Mouse (Mus musculus) heart, postnatal 4 days (tissue): ENCODE results near the gene Cfl1. TPM values are rescaled to one million over a fixed set of nuclear protein-coding genes. Genes with fewer than 3 reads are reported as not detected.
A peak's percentile ranks its signal among the peaks of the same experiment; 100 is the strongest.
"Not testable (repeated sequence)": the region's sequence is repeated elsewhere in the genome, so short reads cannot be mapped to it uniquely, and the experiment has no call there.

ENCODE experiments used
- DNase-seq: peaks from one replicate; pipeline ENCODE4 v3.0.0; 2021
- total RNA-seq, 2 experiments: library from RNA; stranded (reverse); gene quantifications; 2 replicates each; pipeline ENCODE4 v1.2.3; 2021

Cfl1 gene
- total RNA-seq, 2 experiments from 2014 or later = 719 to 727 TPM

DNA sequence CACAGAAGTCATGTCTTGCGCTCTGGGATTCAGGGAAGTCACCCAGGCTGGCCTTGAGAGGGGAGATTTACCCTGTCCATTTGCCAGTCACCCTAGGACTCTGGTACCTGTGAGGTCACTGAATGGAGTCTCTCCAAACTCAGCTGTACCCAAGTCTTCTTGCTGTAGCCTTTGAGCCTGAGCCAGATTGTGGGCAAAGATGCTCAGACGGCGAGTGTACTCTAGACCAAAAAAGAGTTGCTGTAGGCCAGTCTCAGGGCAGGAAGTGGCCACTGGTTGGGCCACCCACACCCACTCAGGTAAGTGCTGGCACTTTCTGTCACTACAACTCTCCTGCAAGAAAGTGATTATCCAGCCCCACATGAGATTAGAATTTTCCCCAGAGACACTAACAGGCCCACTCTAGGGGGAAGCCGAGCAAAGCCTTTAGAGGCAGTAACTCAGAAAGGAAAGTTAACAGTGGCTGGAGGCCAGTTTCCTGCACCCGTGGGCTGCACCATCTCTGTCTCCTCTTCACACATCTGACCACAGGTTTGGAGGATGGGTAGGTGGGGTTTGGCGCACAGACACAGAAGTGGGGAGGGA, 23.2 kb upstream of the Cfl1 start:
- DNase-seq = no peak

DNA sequence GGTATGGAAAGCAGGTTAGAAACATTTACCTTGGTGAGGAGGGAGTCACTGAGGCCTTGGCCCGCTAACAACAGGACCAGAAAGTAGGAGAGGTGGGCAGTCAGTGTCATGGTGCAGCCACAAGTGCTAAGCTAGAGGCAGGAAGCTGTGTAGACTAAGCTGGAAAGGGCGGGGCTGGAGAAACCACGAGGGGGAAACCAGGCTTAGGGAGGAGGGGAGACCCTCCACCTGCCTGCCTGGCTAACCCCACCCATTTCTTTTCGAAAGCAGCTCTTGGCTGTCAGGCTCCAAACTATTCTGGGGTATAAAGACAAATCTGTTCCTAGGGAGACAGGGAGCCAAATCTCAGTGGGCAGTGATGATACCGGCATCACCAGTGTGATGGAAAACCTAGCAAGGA, 21.9 kb upstream of the Cfl1 start, which contains the start of gene Ctsw:
Gene Ctsw (minus strand): TSS at position 134 of the 400 bp plus-strand sequence.
- DNase-seq = no peak

DNA sequence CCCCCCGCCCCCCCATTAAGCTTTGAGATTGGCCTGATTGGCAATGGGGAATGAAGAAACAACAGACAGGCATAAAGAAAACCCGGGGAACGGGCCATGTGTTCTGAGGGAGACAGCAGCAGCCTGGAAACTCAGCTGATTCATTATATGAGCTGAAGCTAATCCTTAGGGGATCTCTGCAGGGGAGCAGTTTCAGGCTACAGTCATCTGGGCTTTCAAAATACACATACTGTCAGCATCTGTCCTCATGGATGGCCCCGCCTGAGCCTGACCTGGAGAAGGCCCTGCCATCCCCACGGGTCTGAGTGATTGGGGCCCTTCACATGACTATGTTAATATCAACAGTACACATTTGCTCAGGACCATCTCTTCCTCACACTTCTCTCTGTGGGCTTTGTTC, 18.4 kb upstream of the Cfl1 start:
- no peak for DNase-seq

GRCm38 (mm10) chr19:5472857-5473256, 17.4 kb upstream of the Cfl1 start:
- no peak for DNase-seq

DNA sequence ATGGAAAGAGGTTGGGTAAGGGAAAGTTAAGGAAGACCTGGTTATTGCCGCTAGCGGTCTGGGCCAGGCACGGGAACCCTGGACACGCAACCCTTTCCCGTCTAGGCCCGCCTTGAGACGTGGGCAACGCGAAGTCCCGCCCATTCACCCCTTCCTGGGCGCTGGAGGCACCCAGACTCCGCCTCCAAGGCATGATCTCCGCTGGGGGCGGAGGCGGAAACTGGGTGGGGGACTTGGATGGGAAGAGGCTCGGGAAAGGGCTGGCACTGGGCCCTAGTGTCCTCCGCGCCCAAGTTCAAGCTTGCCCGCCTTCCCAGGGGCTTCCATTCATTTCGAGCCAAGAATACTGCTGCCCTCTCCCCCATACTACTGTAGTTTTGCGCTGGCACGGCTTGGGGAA, 16.5 kb upstream of the Cfl1 start, which contains the start of gene Efemp2:
Gene Efemp2 (plus strand): TSS at position 235 of the 400 bp plus-strand sequence.
- DNase-seq = peak; percentile 85

GRCm38 (mm10) chr19:5474281-5475068, 15.8 kb upstream of the Cfl1 start:
- peak; percentile 69 for DNase-seq

- DNase-seq = peak; percentile 33
Measured at GRCm38 (mm10) chr19:5475069-5475714, 15.1 kb upstream of the Cfl1 start.

DNA sequence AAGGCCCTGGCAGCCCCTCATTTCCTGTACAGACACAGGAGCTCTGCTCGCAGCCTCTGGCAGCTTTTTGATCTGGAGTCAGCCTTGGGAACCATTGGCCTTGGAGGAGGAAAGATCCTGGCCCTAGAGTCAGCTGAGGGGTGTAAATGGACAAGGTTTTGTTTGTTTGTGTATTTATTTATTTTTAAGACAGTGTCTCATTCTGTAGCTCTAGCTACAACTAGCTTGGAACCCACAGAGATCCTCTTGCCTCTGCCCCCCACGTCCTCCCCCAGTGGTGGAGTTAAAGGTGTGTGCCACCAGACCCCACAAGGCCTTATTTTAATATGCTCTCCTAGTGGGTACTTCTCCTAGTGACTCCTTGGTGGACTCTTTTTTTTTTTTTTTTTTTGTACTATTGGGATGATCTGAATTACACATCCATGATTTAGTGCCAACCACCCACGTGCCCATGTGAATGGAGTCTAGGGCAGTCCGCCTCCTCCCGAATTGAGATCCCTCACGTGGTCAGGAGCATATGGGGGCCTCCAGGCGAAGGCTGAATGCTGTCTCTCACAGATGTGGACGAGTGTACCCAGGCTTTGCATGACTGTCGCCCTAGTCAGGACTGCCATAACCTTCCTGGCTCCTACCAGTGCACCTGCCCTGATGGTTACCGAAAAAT, 13.1 kb upstream of the Cfl1 start:
- no peak for DNase-seq

- DNase-seq = no peak
Measured at GRCm38 (mm10) chr19:5477668-5478300, 12.5 kb upstream of the Cfl1 start.

- DNase-seq = no peak
Measured at GRCm38 (mm10) chr19:5480016-5480415, 10.2 kb upstream of the Cfl1 start.

GRCm38 (mm10) chr19:5481398-5481797, 8.9 kb upstream of the Cfl1 start:
- DNase-seq = no peak

GRCm38 (mm10) chr19:5483386-5484359, 6.6 kb upstream of the Cfl1 start:
- no peak for DNase-seq

GRCm38 (mm10) chr19:5484496-5484895, 5.8 kb upstream of the Cfl1 start:
- no peak for DNase-seq

DNA sequence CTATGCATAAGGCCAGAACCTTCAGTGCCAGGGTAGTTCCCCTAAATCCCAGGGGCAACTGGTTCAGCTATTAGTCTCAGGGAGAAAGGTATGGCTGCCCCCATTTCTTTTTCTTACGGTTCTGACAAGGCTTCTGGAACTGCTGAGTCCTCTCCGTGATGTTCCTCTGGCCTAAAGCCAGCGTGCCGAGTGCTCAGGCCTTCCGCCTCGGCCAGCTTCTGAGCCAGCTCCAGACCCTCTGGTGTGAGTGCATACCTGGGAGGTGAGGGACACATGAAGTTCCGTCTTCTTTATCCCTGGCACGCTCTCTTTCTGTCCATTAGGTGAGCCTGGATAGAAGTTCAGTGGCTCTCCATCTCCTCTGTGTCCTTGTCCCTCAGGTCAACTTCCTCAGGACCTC, 4.9 kb upstream of the Cfl1 start:
- no peak for DNase-seq

GRCm38 (mm10) chr19:5485821-5486220, 4.4 kb upstream of the Cfl1 start:
- no peak for DNase-seq

DNA sequence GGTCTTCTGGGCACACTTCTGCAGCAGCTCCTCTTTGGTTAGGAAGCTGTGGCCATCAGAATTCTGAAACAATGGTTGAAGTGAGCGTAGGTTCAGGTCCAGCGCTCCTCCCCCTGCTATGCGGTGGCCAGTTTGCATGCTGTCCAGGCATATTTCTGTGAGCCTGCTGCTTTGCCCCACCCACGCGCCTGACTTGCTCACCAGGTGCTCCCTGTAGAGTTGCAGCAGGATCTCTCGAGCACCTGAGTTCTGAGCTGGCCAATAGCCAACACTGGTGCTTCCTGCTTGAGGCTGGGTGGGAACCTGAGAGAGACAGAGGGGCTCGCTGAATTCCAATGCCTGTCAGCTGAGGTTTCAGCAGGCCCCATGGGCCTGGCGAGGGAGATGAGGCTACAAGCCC, 4.0 kb upstream of the Cfl1 start:
- DNase-seq = no peak

DNA sequence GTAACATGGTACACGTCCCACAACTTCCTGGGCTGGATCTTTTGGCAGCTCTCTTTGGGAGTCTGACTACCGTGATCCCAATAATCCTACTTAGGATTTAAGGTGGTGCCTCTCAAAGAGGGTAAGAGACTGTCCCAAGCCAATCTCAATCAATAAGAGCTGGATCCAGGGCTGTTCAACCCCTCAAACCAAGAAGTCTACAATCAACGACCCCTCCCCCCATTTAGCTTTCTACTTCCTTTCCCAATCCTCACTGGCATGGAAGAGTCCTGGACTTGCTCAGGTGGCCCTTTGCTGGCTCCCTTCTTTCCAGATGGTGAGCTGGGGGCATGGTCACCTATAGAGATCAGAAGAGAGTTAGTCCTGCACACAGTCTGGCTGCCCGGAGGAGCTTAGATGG, 3.5 kb upstream of the Cfl1 start:
- DNase-seq = no peak

DNA sequence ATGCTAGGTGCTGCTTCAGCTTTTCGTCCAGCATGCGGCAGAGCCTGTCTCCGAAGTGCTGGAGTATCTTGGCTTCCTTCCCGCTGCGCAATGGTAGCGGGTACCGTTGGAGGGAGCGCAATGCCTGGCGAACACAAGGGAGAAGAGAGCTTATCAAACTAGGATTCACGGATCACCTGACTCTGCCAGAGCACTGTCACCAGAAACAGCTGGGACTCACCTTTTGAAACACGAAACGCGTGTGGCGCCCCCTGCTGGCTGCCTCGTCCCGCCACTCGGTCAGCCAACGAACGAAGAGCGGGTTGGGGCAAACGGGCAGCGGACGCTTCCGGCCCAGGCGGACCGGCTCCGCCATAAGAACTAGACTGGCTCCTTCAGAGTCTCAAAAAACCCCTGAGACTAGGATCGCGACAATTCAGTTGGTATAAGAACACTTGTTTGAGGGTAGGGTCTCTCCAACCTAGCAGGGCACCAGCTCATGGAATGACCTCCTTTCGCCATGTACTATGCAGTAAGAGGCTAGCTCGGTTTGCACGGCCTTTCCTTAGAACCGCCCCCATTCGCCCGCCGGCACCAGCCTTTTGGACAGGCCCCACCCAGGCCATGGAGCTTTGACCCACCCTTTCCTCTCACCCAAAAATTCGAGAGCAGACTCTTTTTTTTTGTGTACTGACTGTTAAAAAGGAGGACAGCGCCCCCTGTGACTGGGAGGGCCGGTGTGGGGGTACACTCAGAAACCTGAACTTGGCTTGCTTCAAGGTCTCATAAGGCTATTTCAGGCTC, 2.3 kb upstream of the Cfl1 start, which contains the start of gene Mus81:
Gene Mus81 (minus strand): TSS at position 635 of the 783 bp plus-strand sequence.
- DNase-seq = peak; percentile 98

- DNase-seq = peak; percentile 98
Measured at GRCm38 (mm10) chr19:5488878-5489571, 1.2 kb upstream of the Cfl1 start.

- DNase-seq = not testable (repeated sequence)
Measured at GRCm38 (mm10) chr19:5489721-5490120, 534 bp upstream of the Cfl1 start.
